In the genomic region with DNA sequence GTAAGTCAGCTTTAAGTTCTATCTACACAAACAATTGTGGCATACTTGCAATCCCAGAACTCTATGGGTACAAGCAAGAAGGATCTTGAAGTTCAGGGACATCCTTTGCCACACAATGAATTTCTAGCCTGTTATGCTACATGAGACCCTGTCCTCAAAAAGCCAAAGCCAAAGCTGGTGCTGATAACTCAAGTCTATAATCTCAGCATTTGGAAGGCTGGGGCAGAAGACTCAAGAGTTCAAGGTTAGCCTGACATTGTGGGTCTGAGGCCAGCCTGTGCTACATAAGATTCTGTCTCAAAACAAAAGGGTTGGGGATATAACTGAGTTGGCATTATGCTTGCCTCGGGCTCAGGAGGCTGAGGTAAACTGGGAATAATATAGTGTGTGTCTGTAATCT, we compare ENCODE assay signal across 9 mouse cellular contexts. TPM values are rescaled to one million over a fixed set of nuclear protein-coding genes. Genes with fewer than 3 reads are reported as not detected.
A peak's percentile ranks its signal among the peaks of the same experiment; 100 is the strongest.
DNase-seq lines count a peak whose midpoint lies in the region; ATAC-seq and TF ChIP-seq lines count a peak whose summit lies in the region.
"Had no signal": no experiment of that assay in that cellular context is flagged by ENCODE, and none has a peak within 500 bp of the region (broad histone marks: within the 10 kb centered on the region; RNA-seq: fewer than 3 reads in every experiment).

No protein-coding gene starts in this region.

- TF ChIP-seq POLR2A in CH12.LX (IDR thresholded peaks at IDR 0.05; ENCODE audit: low read depth, low read length), result no peak

- ATAC-seq in forebrain, postnatal 0 days, result no peak
- ATAC-seq in liver, embryonic 15.5 days (ENCODE audit: insufficient read depth), result no peak

- dilution Hi-C loops in CH12.LX (cut with MboI; ENCODE audit: extremely low pct_ligation_motif_present, extremely low pct_unique_long_range_greater_than_20kb, low sequenced_read_pairs), result no loop called here

- H3K79me2 ChIP-seq in CH12.LX (replicated peaks; ENCODE audit: control insufficient read depth, extremely low read depth, insufficient read depth, poor library complexity, severe bottlenecking), result peaks cover 17% of the 10 kb centered on the region

- DNase-seq in heart, adult 11 months, result peak; percentile 64
- no peak for DNase-seq in heart, postnatal 4 days
- DNase-seq in CH12.LX (ENCODE audit: extremely low read depth), result no peak
- DNase-seq in forebrain, postnatal 0 days, result no peak
- no peak for DNase-seq in thymus, postnatal 4 days
- DNase-seq in gastrocnemius, postnatal 4 days (ENCODE audit: low spot score in 2 of 2), result no peak
- DNase-seq in right cerebral cortex, postnatal 36 days (ENCODE audit: low spot score in 2 of 2), result no peak

- peaks cover 8 to 30% of the 10 kb centered on the region in 2 experiments; a peak in 3 of 4 replicates for H3K4me1 ChIP-seq in CH12.LX (ENCODE audit: control insufficient read depth in 1 of 2, insufficient read depth in 2 of 2)
- peaks cover 9% of the 10 kb centered on the region for H3K4me1 ChIP-seq in forebrain, postnatal 0 days (ENCODE audit: insufficient read depth)
- peaks cover 40% of the 10 kb centered on the region for H3K4me1 ChIP-seq in liver, embryonic 15.5 days (replicated peaks)

- no peak for TF ChIP-seq RAD21 in CH12.LX (IDR thresholded peaks at IDR 0.05; ENCODE audit: low read depth, low read length)

- no peak for TF ChIP-seq CTCF in CH12.LX (conservative IDR thresholded peaks at IDR 0.05 in 1 of 2, IDR thresholded peaks at IDR 0.05 in 1 of 2; ENCODE audit: low read depth in 2 of 2, low read length in 2 of 2)
- TF ChIP-seq CTCF in forebrain, postnatal 0 days (IDR thresholded peaks at IDR 0.05; ENCODE audit: low read depth), result no peak

- H3K9ac ChIP-seq in CH12.LX (ENCODE audit: insufficient read depth, low read depth), result peak overlapping the region; percentile 92
- 0 out of 2 replicates have a peak overlapping the region, but pooled peaks have one; percentile 19 for H3K9ac ChIP-seq in forebrain, postnatal 0 days
- H3K9ac ChIP-seq in liver, embryonic 15.5 days, result no peak overlapping the region

- in situ Hi-C loops in CH12.LX (cut with MboI; ENCODE audit: low pct_ligation_motif_present, low pct_unique_long_range_greater_than_20kb, low sequenced_read_pairs), result no loop called here

- H3K36me3 ChIP-seq in CH12.LX (replicated peaks in 1 of 2; ENCODE audit: control insufficient read depth in 1 of 2, insufficient read depth in 1 of 2, low read length in 1 of 2), result peaks cover 0 to 15% of the 10 kb centered on the region in 2 experiments
- H3K36me3 ChIP-seq in forebrain, postnatal 0 days (ENCODE audit: insufficient read depth), result peaks cover 4% of the 10 kb centered on the region; the same call in 1 of the 2 replicates
- peaks cover 12% of the 10 kb centered on the region for H3K36me3 ChIP-seq in liver, embryonic 15.5 days (replicated peaks)

- no peak for TF ChIP-seq EP300 in CH12.LX (IDR thresholded peaks at IDR 0.05; ENCODE audit: low read length)

- peak overlapping the region; percentile 68 for H3K4me2 ChIP-seq in CH12.LX (ENCODE audit: insufficient read depth, low read depth, poor library complexity, severe bottlenecking)
- peak overlapping the region; percentile 56 for H3K4me2 ChIP-seq in forebrain, postnatal 0 days (ENCODE audit: low read depth)
- H3K4me2 ChIP-seq in liver, embryonic 15.5 days, result peak overlapping the region; percentile 76

- WGBS in forebrain, postnatal 0 days, result 54% methylated on average over 1 of the region's 1 CpGs
- 31% methylated on average over 1 of the region's 1 CpGs for WGBS in liver, embryonic 15.5 days (ENCODE audit: insufficient replicate concordance)

- no peaks in the 10 kb centered on the region for H3K27me3 ChIP-seq in CH12.LX (replicated peaks)
- H3K27me3 ChIP-seq in forebrain, postnatal 0 days (ENCODE audit: insufficient read depth, low read length), result no peaks in the 10 kb centered on the region
- no peaks in the 10 kb centered on the region for H3K27me3 ChIP-seq in liver, embryonic 15.5 days

- H3K27ac ChIP-seq in CH12.LX (ENCODE audit: insufficient read depth, low read depth), result no peak overlapping the region
- no peak overlapping the region for H3K27ac ChIP-seq in forebrain, postnatal 0 days (ENCODE audit: low read depth, low read length)
- no peak overlapping the region for H3K27ac ChIP-seq in liver, embryonic 15.5 days (replicated peaks)

- H3K4me3 ChIP-seq in CH12.LX (replicated peaks in 1 of 3; ENCODE audit: low read depth in 2 of 3, low read length in 2 of 3, poor library complexity in 1 of 3), result peak overlapping the region; percentile 46 to 96 (median 74)
- H3K4me3 ChIP-seq in forebrain, postnatal 0 days (ENCODE audit: low read depth, low read length), result peak overlapping the region; percentile 72
- H3K4me3 ChIP-seq in liver, embryonic 15.5 days (replicated peaks), result peak overlapping the region; percentile 76

- H3K9me3 ChIP-seq in CH12.LX (replicated peaks; ENCODE audit: low read length), result no peaks in the 10 kb centered on the region
- no peaks in the 10 kb centered on the region for H3K9me3 ChIP-seq in forebrain, postnatal 0 days (ENCODE audit: low read length)
- H3K9me3 ChIP-seq in liver, embryonic 15.5 days (replicated peaks), result no peaks in the 10 kb centered on the region

TF ChIP-seq in CH12.LX, 34 proteins besides CTCF, POLR2A, EP300 and RAD21:
- no peak for TF ChIP-seq MAX (IDR thresholded peaks at IDR 0.05; ENCODE audit: low read length)
- TF ChIP-seq MEF2A (IDR thresholded peaks at IDR 0.05; ENCODE audit: borderline replicate concordance, low read depth, low read length), result no peak
- TF ChIP-seq PAX5 (IDR thresholded peaks at IDR 0.05; ENCODE audit: low read length), result no peak
- no peak for TF ChIP-seq SMC3 (IDR thresholded peaks at IDR 0.05; ENCODE audit: low read depth, low read length)
- no peak for TF ChIP-seq ZNF384 (IDR thresholded peaks at IDR 0.05; ENCODE audit: low read depth, low read length)
- TF ChIP-seq JUND (conservative IDR thresholded peaks at IDR 0.05; ENCODE audit: low read depth, low read length), result no peak
- TF ChIP-seq CHD1 (IDR thresholded peaks at IDR 0.05; ENCODE audit: low read depth, low read length), result no peak
- TF ChIP-seq ETS1 (conservative IDR thresholded peaks at IDR 0.05; ENCODE audit: low read depth, low read length), result no peak

RNA-seq across cellular contexts. Expression of gene Amn1, which starts 1.1 kb away (rescaled TPM):
- total RNA-seq in heart, postnatal 4 days (2021), result 10 to 100 TPM; 21.0 to 25.7 TPM
- 5.5 and 6.3 TPM in 2 replicates for total RNA-seq in CH12.LX (2012; rRNA removed)
- 8.9 and 10.8 TPM in 2 replicates for total RNA-seq in CH12.LX (2014; rRNA removed)
- polyA plus RNA-seq in CH12.LX (2012; ENCODE audit: insufficient read length, low read depth), result 3.2 and 4.1 TPM in 2 replicates
- 64.8 and 80.2 TPM in 2 replicates for total RNA-seq in forebrain, postnatal 0 days (2014; rRNA removed)
- polyA plus RNA-seq in forebrain, postnatal 0 days (2015; fragmentation: Nextera tagmentation; extraction: Ambion mirVana), result 93.8 and 101 TPM in 2 replicates
- polyA plus RNA-seq in liver, embryonic 15.5 days (2015; fragmentation: Nextera tagmentation; extraction: Ambion mirVana), result 5.3 and 5.6 TPM in 2 replicates
- 10 to 100 TPM; 13.6 to 15.8 TPM for total RNA-seq in gastrocnemius, postnatal 4 days (2021)

RNA-seq across cellular contexts. Expression of gene Etfbkmt, which starts 47.7 kb away (rescaled TPM):
- 10 to 100 TPM; 12.2 to 15.7 TPM for total RNA-seq in heart, postnatal 4 days (2021)
- total RNA-seq in CH12.LX (2012; rRNA removed), result 5.6 and 7.8 TPM in 2 replicates
- total RNA-seq in CH12.LX (2014; rRNA removed), result 17.3 and 18.9 TPM in 2 replicates
- 9.3 and 12.4 TPM in 2 replicates for polyA plus RNA-seq in CH12.LX (2012; ENCODE audit: insufficient read length, low read depth)
- 4.4 and 5.7 TPM in 2 replicates for total RNA-seq in forebrain, postnatal 0 days (2014; rRNA removed)
- polyA plus RNA-seq in forebrain, postnatal 0 days (2015; fragmentation: Nextera tagmentation; extraction: Ambion mirVana), result 6.5 and 6.9 TPM in 2 replicates
- polyA plus RNA-seq in liver, embryonic 15.5 days (2015; fragmentation: Nextera tagmentation; extraction: Ambion mirVana), result 11.4 and 12.3 TPM in 2 replicates
- total RNA-seq in gastrocnemius, postnatal 4 days (2021), result 1 to 10 TPM; 8.0 to 9.0 TPM

RNA-seq across cellular contexts. Expression of gene Gm10203, which starts 57.4 kb away (rescaled TPM):
- not detected for total RNA-seq in heart, postnatal 4 days (2021)
- total RNA-seq in CH12.LX (2012; rRNA removed) (not detected in 2 replicates), CH12.LX (2014; rRNA removed) (not detected in 2 replicates)
- polyA plus RNA-seq in CH12.LX (2012; ENCODE audit: insufficient read length, low read depth), result not detected in 2 replicates
- total RNA-seq in forebrain, postnatal 0 days (2014; rRNA removed), result not detected in 2 replicates
- polyA plus RNA-seq in forebrain, postnatal 0 days (2015; fragmentation: Nextera tagmentation; extraction: Ambion mirVana), result not detected in 2 replicates
- polyA plus RNA-seq in liver, embryonic 15.5 days (2015; fragmentation: Nextera tagmentation; extraction: Ambion mirVana), result not detected in 2 replicates
- total RNA-seq in gastrocnemius, postnatal 4 days (2021), result not detected
- total RNA-seq: left cerebral cortex, adult 18-20 months had no signal
